Mouse (Mus musculus) layer of hippocampus, adult 18-20 months (tissue): ENCODE measurements at regions not wholly inside any gene's neighbourhood (a gene's known extent, or its start where the extent isn't known, plus 50 kb on each side); places are given as distances from the start of the nearest gene placed in this dataset.
"Not testable (repeated sequence)": the region's sequence is repeated elsewhere in the genome, so short reads cannot be mapped to it uniquely, and the experiment has no call there.

Experiments
- DNase-seq, 2 experiments: peaks; one replicate each; pipeline ENCODE4 v3.0.0; 2022; ENCODE audit warnings: low spot score in 2 of 2

DNA sequence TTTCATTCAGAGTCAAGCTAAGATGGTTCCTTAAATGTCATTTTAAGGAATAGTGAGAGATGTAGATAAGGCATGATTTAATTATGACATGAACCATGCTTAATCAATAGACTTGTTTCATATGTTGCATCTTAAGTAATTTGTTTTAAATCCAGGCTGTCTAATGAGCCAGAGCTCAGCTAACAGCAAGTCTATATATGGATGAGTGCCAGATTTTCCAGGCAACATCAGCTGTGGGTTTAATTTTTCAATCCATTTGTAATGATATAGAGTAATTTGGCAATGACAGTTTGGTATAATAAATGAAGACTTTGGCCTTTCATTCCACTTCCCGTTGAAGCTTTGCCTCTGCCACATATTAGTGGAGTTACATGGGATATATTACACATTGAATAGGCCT is 677.3 kb upstream of the Sorcs1 start:
- DNase-seq: no peak

DNA sequence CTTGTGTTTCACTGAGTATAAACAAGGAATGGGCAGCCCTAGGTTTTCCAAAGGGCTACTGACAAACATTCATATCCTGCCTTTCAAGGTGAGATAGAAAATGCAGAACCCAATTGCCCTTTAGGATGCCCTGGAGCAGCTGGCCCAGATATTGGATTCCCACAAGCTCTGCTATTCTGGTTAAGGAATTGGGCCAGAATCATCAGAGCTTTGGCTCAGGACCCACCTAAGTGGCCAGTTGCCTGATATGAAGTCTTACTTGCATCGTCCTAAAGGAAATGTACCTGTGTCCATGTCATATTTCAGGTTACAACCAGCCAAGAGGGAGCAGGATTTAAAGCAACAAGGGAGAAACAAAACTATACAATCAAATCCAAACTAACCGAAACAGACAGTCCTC is 662.0 kb upstream of the Sorcs1 start:
- DNase-seq: no peak

DNA sequence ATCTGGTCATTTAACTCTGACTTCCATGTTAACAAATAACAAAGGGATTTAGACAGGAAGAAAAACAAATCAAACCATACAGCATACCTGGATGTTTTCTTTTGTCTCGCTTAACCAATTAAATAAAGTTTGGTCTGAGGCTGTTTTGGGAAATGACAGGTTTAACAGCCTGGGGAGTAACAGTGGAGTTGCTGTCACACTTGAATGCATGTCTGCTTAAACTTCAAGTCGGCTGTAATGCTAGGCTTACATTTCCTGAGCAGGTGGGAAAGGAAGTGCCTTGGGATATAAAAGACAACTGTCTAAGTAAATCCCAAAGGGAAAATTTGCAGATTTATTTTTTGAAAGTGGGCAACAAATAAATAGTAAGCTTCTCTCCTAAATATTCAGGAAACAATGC is 651.6 kb upstream of the Sorcs1 start:
- DNase-seq: no peak

DNA sequence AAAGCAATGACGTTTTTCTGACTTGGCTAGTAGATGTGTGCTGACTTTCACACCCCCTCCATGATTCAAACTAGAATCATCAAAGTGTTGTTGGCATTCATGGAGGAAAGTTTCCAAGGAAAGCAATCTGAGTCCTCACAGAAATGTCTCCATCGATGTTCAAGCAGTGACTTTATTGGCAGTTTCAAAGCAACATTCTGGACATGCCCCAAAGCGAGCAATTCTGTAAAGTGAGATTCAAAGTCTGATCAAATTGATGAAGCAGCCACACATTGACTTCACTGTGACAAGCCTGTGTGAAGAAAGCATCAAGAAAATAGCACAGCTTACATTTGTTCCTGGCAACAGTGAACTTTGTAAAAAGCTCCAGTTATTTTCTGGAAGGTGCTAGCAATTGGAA is 625.3 kb upstream of the Sorcs1 start:
- DNase-seq: no peak

DNA sequence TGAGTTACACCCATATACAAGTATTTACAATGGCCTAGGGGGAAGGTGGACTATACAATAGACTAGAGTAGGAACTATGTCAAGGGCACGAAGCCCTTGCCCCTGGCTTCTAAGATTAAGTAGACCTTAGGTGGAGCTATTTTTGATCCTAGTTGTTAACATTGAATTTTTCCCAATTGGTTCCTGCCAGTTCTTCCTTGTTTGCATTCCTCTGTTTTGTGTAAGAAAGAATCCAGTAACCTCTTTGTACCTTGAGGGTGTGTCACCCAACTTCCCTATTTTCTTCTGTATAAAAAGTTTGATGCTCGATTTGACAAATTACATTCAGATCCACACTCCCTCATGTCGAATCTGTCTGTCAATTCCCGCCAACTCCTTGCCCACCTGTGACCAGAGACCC is 618.2 kb upstream of the Sorcs1 start:
- DNase-seq: not testable (repeated sequence)

DNA sequence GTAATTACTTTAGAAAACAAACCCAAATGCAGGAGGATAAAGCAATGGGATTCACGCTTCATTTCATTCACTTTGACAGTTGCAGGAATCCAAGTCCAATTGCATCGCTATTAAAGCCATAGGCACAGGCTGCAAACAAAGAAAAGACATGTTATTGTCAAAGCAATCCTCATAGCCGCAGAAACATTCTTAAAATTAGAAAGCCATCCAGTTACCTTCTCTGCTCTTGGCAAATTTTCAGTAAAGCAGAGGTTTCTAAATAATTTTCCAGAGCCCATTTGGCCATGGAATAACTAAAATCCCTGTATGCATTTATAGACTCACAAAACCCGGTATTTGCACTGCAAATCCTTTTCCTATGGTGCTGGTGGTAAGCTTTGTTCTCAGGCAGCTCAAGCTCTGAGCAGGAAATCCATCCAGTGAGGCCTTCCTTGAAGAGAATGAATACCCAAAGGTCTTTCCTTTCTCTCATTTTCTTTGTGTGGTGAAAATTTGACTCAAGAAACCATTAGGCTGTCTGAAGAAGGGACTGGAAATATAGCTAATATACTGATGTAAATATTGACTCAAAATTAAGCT is 590.6 kb upstream of the Sorcs1 start:
- DNase-seq: no peak

DNA sequence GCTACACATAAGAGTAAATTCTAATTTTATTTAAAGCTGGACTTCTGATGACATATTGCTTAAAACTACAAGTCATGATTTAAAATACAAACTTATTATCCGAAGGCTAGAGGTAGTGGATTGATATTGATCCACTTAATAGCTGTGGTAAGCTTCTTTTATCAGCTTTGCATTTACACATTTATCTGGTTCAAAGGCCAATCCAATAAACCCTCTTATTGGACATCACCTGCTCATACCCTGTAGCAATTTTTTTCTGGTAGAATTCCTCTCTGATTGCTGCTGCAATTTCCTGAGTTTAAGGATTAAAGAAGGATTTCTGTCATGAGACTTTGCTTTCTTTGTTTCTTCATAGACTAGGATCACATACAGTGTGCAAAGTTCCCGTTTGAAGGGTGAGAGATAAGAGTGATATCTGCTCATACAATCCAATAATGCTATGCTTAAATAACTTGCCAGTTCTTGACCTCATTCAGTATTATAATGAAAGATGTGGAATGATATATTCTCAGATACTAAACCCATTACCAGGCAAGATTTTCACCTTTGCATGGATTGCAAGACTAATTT is 561.9 kb upstream of the Sorcs1 start:
- no peak for DNase-seq

DNA sequence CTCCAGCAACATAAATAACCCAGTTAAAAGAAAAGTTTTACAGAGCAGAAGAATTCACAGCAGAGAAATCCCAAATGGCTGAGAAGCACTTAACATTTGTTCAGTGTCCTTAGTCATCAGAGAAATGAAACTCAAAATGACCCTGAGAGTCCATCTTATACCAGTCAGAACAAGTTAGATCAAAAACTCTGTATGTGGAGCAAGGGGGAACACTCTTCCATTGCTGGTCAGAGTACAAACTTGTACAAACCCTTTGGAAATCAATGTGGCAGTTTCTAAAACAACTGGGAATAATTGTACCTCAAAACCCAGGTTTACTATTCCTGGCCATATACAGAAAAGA is 559.7 kb upstream of the Sorcs1 start:
- DNase-seq: no peak

DNA sequence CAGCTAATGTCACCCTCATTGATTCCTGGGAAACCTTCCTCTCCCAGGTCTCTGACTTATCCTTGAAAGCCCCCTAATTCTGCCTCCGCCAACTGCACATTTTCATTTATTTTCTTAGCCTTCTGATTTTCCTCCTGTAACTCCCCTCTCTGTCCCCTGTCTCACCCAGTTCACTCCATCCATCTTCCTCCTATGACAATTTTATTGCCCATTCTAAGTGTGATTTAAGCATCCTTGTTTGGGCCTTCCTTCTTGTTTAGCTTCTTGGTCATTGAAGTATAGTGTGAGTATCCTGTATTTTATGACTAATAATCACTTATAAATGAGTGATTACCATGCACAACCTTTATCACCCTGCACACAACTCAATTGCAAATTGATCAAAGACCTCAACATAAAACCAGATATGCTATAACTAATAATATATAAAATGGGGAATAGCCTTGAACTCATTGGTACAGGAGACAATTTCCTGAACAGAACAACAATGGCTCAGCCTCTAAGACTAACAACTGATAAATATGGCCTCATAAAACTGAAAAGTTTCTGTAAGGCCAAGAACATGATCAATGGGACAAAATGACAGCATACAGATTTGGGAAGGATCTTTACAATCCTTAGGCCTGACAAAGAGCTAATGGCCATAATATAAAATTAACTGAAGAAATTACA is 559.2 kb upstream of the Sorcs1 start:
- no peak for DNase-seq

DNA sequence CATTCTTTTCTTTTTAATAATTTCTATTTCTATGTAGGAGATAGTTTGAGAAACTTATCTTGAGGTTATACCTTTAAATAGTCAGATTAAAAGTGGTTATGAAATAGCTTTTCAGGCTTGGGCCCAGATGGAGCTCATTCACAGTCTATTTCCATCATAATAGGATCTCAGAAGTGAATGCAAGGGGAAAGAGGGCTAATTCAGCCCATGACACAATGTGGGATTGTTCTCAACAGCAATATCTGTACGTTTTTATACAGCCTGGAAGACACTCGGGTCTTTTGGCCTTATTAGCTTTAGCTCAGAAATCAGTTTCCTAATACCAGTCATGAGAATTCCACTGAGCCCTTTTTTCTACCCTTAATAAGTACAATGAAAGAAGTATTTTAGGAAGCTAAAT is 554.1 kb upstream of the Sorcs1 start:
- no peak for DNase-seq

DNA sequence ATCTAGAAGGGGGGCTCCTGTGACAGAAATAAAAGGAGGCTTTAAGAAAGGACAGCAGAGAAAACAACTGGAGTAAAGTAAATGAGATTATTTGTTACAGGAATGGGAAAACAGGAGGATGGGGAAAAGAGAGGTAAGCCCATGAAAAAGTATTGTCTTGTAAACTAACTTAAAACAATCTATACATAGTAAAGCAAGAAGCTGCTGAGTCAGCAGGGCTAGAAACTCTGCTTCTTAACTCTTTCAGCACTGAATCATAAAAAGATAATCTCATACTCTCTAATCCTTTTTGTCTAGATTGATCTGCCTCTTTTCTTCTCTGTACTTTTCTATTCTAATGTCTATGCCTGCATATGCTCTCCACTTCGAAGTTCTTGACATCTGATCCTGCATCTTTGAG is 548.5 kb upstream of the Sorcs1 start:
- no peak for DNase-seq

DNA sequence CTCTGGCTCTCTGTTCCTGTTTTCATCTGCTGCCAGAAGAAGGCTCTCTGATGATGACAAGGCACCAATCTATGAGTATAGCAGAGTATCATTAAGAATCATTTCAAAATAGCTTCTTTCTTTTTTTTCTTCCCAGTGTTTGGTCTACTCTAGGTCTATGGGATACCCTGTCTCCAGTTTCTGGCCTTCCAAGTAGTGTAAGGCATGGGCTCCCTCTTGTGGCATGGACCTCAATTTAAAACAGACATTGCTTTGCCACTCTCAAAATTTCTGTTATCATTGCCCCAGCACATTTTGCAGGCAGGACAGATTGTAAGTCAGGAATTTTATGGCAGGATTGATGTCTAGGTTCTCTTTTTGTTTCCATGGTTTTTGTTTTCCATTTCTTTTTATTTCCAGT is 522.9 kb upstream of the Sorcs1 start:
- peak; percentile 19 to 54 for DNase-seq
